Mouse (Mus musculus) ZHBTc4 (cell line): ENCODE measurements around the gene Psmd9.

Source experiments
- DNase-seq: peaks from one replicate; pipeline ENCODE4 v3.0.0-alpha.2; 2011; ENCODE audit warnings: low read depth, low spot score

The Psmd9 gene

DNA sequence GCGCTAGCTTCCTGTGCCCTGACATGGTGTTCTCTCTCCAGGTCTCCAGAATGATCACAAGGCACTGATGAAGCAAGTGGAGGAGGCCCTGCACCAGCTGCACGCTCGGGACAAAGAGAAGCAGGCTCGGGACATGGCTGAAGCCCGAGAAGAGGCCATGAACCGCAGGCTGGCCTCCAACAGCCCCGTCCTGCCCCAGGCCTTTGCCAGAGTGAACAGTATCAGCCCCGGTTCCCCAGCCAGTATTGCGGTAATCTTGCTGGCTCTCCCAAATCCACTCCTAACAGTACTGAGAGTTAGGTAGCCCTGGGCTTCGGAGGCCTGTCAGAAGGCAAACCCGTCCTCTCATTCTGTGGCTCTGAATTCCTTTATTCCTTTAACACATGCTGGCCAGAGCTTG, 70.3 kb downstream of the Psmd9 start:
- no peak for DNase-seq

DNA sequence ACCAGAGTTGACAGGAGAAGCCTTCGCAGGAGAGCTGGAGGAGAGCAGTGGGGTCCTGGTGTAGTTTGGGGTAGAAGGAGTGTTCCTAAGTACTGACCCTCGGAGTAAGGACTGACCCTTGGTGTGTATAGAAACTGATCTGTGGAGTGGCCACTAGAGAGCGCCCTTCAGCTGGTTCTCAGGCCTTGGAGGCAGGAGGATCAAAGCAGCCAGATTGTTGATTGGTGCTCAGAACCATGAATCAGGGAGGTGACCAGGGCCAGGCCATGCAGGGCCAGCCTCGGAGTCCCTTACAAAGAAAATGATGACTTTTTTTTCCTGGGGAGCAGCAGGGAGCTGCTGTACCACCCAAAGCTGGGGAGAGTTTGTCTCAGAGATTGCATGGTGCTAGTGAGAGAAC, 76.3 kb downstream of the Psmd9 start:
- peak; percentile 71 for DNase-seq

DNA sequence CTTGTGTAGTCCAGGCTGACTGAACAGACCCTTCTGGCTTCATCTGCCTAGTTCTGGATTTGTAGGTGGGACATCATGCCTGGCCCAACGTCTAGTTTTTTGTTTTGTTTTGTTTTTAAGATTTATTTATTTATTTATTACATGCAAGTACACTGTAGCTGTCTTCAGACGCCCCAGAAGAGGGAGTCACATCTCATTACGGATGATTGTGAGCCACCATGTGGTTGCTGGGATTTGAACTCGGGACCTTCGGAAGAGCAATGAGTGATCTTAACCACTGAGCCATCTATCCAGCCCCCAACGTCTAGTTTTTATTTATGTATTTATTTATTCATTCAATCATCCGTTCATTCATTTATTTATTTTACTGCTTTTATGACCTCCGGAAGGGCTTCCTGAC, 82.2 kb downstream of the Psmd9 start:
- no peak for DNase-seq

DNA sequence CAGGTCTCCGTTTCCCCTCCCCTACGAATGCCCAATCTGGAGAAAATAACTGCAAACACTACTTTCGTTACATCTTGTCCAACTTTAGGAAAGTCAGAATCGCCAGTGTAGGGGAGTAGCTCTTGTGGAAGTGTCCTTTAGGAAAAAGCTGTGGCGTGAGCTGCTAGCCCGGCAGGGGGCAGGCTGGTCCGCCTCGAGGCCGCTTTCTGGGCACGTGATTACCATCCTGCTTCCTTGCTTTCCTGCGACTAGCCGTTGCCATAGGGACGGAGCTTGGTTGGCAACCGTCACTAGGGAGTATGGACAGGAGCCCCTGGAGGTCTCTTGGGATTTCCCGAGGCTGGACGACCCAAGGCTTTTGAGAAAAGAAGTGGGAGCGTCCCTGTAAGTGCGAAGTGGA, 82.6 kb downstream of the Psmd9 start, which contains the start of gene Wdr66:
Gene Wdr66, plus strand, starts transcription at position 269 of the 400 bp plus-strand sequence.
- peak; percentile 98 for DNase-seq

DNA sequence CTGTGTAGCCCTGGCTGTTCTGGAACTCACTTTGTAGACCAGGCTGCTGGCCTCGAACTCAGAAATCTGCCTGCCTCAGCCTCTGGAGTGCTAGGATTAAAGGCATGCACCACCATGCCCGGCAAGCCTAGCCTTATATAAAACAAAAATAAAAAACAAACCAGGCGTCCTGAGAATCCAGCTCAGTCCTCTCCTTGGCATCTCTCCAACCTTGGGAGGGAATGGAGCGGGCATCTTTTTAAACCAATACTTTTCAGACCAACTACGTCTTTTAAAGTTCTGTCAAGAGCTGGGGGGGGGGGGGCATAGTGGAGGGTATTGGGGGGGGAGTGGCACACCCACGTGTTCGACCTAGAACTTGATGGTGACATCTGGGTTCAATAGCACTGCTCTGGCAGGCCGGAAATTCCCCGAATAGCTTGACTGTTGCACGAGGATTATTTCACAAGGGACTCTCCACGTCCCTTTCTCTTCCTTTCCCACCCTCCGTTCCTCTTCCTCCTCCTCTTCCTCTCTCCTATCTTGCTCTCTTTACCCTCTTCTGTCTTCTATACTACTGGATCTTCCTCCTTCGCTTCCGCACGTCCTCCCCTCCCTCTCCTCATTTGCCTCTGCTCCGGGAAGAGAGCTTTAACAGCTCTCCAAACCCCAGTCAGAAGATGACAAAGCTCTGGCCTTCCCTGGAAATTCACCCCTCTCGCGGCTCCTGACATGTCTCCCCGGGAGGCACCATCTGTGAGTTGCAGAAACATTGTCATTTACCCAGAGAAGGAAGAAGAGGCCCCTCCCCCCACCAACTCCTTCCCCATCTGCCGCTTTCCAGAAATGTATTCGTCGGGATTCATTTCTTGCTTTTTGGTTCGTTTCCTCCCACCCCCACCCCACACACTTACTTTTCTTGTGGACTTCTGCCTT, 87.9 kb downstream of the Psmd9 start:
- DNase-seq = peak; percentile 38

DNA sequence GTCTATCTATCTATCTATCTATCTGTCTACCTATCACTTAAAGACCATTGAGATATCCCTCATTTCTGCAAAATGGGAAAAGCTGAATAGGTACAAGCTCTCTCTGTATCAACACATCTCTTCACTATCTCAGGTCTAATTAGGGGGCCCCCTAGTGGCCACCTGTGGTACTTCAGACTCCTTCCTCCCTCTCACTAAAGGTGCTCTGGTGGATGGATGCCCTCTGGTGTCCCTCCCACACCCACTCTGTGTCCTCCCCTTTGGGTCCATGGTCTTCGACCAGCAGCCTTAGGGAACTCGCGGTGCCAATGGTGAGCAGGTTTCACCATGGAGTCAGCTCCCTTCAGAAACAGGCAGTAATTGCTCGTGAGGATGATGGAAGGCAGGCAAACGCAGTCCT, 89.8 kb downstream of the Psmd9 start:
- peak; percentile 70 for DNase-seq

DNA sequence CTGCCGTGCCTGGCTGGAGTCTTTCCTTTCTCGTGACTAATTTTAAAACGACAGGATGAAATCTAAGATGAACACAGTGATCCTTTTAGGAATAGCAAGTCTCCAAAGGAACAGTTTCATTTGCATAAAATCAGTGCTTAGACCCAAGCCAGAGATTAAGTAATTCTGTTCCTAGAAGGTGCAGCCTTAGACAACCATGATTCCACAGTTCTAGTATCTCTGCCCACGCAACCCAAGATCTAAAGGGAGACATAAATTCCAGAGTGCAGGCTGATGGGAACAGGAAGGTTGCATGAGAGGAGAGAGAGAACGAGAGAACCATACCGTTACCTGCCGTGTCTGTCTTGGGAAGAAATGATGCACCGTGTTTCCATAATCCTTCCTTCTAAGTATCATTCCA, 91.5 kb downstream of the Psmd9 start:
- DNase-seq = no peak

DNA sequence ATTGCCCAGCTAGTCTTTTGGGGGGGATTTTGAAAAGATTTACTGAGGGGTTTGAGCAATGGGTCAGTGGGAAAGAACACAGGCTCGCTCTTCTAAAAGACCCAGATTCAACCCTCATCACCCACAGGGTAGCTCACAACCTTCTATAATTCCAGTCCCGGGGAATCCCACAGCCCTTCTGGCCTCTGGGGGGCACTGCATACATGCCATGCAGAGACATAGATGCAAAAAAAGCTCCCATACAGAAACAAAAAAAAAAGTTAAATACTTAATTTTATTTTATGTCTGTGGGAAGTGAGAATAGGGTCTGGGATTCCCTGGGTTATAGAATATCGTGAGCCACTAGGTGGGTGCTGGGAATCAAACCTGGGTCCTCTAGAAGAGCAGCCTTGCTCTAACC, 97.7 kb downstream of the Psmd9 start:
- DNase-seq = no peak

DNA sequence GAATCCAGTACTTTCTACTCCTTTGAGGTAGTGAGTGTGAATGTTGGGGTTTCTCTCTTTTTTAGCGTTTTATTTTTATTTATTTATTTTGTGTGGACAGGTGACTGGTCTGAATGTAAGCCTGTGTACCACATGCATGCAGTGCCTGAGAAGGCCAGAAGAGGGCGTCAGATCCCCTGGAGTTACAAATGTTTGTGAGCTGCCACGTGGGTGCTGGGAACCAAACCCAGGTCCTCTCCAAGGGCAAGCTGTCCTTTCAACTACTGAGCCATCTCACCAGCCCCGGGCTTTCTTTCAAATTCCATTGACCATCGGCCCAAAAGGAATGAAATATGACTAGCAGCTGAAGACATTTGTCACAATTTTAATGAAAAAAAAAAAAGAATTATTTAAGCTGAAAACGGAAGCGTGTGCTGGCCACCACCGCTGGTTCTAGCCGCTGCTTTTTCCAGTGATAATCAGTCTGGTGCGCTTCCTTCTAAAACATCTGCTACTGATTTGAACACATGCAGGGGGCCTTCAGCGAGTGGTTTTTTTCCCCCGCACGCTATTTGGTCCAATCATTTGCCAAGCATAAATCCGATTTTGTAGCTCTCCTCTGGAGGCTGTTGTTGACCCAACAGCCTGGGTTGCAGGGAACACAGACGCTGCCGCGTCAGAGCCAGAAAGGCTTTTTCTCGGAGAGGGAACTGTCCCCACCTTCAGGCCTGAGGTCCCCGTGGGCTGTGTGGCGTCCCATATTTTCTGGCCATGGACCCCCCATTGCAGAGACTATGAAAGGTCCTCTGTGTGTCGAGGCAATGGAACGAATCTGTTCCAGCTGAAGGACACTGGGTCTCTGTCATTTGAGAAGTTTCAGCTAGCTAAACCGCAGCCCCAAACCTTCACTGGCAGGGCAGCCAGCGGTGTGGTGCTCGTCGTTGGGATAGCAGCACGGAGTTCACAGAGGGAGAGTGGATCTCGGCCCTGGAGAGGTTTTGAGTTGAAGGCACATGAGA, 99.6 kb downstream of the Psmd9 start:
- DNase-seq = peak; percentile 59

DNA sequence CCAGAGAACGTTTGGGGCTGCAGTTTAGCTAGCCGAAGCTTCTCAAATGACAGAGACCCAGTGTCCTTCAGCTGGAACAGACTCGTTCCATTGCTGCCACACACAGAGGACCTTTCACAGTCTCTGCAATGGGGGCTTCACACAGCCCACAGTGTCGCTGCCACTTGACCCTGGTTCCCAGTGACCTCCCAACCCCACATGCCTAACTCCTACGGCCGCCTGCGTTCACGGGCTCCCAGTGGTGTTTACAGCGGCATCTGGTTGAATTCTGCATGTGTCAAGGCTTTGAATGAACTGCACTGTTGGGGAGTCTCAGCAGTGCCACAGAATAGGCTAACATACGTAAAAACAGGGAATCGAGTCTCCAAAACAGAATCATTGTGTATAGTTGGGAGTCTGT, 101.7 kb downstream of the Psmd9 start:
- no peak for DNase-seq

DNA sequence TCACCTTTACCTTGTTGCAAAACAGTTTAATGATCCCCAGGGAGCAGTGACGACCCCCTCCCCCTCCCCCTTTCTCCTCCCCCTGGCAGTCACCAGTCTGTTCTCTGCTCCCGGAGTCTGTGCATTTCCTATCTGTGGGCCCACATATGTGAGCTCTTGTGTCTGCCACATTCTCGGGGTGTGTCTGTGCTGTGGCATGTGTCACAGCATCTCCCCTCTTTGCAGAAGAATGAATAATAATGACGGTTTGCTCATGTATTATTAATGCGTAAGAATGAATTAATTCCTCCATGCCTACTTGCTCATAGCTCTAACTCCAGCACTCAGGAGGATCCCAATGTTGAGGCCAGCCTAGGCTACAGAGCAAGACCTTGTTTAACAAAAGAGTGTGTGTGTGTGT, 103.7 kb downstream of the Psmd9 start:
- no peak for DNase-seq

DNA sequence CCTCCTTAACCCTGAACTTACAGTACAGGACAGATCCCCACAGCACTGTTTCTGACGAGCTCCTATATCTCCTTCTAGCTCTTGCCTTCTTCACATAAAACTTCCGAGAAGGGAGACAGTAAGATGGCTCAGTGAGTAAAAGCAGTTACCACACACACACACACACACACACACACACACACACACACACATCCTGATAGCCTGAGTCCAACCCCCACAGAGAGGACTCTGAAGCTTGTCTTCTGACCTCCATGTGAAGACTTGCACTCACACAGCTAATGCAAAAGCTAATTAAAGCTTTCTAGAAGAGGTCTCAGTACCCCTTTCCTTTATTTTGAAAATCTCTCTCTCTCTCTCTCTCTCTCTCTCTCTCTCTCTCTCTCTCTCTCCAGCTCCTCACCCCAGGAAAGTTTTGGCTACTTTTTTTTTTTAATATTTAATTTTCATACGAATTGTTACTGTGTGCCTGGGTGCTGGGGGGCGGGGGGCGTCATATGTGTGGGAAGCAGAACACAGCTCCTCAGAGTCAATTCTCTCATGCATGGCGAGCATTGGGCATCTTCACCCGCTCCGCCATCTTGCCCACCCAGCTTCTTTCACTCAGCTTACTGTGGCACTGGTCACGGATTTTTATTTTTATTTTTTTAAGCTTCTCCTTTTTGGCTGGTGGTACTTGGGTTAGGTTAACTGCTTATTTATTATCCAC, 107.6 kb downstream of the Psmd9 start:
- DNase-seq = no peak

DNA sequence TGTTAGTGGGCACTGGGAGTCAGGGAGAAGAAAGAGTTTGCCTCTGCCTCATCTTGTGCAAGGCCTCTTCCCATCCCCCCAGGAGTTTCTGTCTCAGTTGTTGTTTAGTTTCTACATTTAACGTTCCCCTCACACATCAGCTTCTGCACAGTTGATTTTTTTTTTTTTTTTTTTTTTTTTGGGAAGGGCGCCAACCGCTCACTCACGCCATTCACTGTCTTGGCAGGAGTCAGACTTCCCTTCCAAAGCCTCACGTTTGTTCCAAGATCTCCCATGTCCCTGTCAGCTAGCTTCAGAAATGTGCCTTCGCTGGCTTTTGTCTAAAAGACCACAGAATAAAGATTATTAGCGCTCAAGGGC, 108.1 kb downstream of the Psmd9 start:
- no peak for DNase-seq

DNA sequence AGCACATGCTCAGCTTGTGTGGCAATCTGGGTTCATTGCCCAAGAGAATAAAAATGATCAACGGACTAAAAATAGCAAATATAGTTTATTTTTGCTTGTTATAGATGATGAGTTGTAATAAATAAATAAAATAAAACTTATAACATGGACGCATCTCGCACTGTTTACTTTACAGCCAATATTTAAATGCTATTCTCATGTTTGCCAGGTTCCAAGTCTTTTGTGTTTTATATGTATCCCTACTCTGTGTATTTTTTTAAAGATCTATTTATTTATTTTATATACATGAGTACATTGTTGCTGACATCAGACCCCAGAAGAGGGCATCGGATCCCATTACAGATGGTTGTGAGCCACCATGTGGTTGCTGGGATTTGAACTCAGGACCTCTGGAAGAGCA, 108.5 kb downstream of the Psmd9 start:
- no peak for DNase-seq

DNA sequence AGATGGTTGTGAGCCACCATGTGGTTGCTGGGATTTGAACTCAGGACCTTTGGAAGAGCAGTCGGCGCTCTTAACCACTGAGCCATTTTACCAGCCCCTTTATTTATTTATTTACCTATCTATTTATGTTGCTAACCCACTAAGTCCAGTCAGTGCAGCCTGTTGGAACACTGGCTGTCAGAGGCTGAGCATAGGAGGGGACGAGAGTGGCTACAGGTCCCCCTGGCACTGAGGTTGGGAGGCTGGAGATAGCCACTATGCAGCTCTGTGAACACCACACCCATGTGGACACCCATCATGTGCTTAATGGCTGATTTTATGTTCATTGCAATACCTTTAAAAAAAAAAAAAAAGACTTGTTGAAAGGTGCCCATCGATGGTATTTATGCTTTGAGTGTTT, 110.0 kb downstream of the Psmd9 start:
- DNase-seq = no peak

DNA sequence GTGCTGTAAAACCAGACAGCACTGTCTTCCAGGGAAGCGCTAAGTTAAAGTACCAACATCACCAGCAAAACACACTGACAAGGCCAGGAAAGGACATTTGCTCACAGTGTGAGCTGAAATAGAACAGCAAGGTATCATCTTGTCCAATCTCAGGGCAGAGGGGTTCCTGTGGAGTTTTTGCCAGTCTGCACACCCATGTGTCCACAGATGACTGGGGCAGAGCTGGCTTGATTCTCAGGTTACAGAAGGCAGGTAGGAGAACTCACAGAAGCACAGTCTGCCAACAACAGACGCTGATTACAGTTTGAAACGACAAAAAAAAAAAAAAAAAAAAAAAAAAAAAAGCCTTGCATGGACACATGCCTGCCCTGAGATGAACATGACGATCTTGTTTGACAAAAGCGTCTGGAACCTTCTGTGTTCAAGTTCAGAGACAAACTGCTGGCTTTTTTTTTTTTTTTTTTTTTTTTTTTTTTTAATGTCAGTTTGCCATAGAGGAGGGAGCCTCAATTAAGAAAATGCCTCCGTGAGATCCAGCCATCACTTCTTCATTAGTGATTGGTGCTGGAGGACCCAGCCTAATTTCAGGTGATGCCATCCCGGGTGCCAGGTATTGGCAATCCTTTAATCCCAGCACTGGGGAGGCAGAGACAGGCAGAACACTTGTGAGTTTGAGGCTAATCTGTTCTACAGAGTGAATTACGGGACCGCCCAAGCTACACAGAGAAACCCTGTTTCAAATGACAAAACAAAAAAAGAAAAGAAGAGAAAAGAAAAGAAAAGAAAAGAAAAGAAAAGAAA, 112.3 kb downstream of the Psmd9 start:
- no peak for DNase-seq

DNA sequence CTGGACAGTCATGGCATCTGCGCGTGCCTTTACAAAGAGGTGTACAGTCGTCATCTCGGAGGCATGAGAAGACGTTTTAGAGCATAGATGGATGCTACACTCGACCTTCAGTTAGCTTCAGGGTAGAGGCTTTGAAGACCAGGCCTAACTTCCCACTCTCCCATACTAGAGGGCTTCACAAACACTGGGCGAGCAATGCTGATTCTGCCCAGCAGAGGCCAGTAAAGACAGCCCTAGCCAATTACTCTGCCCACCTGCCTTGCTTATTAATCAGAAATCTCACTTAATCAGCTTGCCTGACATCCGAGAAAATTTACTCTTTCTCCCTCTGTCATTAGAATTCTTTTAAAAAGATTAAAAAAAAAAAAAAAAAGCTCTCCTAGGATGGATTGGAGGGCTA, 116.0 kb downstream of the Psmd9 start:
- DNase-seq = no peak

DNA sequence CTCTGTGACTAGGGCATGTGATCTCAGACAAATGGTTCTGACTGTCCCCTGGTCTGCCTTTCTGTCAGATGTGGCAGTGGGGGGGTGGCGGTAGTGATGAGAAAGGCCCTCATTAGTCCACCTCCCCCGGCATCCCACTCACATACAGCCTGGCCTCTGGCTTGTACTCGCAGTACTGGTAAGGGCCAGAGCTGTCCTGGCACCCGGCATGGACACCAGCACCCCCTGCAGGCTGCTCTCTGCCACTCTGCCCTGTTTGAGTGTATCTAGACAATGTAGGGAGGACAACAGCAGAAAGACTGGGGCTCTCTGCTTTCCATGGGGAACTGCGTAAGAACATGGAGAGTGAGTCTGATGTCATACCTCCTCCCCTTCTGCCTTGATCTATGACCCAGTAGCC, 118.9 kb downstream of the Psmd9 start:
- DNase-seq = peak; percentile 68

DNA sequence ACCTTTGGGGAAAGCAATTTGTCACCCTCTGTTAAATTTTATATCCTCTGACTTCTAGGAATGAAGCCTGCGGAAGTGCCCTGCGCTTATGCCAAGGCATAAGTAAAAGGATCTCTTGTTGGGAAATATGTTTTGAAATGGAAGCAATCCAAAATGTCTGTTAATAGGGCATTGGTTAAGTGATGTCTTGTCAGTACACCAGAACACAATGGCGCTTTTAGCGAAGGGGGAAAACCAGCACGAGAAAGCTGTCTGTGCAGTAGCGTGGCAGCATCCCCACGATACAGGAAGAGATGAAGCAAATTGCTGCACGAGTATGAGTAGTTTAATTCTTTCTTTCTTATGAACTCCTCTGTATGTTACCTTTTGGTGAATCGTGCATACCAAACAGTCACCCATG, 125.4 kb downstream of the Psmd9 start:
- DNase-seq = no peak

DNA sequence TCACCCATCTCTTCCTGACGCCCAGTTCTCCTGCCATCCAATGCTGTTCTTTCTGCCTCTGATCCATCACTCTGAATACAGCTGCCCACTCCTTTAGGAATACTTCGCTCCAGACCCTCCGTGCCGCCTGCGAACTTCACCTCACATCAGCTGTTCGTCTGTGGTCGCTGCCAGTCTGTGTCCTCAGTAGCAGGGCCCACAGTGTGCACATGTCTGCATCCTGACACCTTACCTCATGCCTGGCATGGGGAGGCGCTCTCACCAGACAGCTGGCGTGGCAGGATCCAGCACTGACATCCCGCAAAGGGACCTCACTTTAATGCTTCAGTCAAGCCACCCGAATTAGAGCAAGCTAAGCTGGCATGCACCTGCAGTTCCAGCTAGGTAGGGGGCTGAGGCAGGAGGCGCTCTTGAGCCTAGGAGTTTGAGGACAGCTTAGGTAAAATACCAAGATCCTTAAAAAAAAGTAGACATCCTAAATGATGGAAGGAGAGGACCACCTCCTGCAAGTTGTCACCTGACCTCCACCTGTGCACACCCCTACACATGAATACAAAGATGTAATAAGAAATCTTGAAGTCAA, 127.1 kb downstream of the Psmd9 start:
- peak; percentile 78 for DNase-seq
